Mouse (Mus musculus) embryonic facial prominence, embryonic 14.5 days (tissue): ENCODE data around the gene Sema4f. TPM values are rescaled to one million over a fixed set of nuclear protein-coding genes. Genes with fewer than 3 reads are reported as not detected.
A peak's percentile ranks its signal among the peaks of the same experiment; 100 is the strongest.

ENCODE experiments used
- ATAC-seq: fragments of 200-750 bp; cut with Nextera tagmentation; 2 replicates; pipeline ENCODE4 v1.8.0; 2017; ENCODE audit warnings: low read depth, moderate number of reproducible peaks, moderate TSS enrichment
- DNase-seq: peaks from one replicate; pipeline ENCODE4 v3.0.0-alpha.2; 2015; ENCODE audit warnings: low spot score
- H3K27ac ChIP-seq: fragments of 300-500 bp; sonication (generic); replicated peaks from 2 replicates; pipeline ENCODE4 v1.5.1; 2014; ENCODE audit warnings: low read depth, mild to moderate bottlenecking, low read length, moderate library complexity
- H3K27me3 ChIP-seq: fragments of 300-500 bp; sonication (generic); replicated peaks from 2 replicates; pipeline ENCODE4 v1.6.1; 2014; ENCODE audit warnings: low read length; ENCODE audit not compliant: control insufficient read depth, insufficient read depth
- H3K36me3 ChIP-seq: fragments of 300-500 bp; sonication (generic); 2 replicates; pipeline ENCODE4 v1.6.1; 2014; ENCODE audit warnings: low read length, mixed read lengths; ENCODE audit not compliant: control insufficient read depth, insufficient read depth
- H3K4me1 ChIP-seq: fragments of 300-500 bp; sonication (generic); 2 replicates; pipeline ENCODE4 v1.6.1; 2014; ENCODE audit warnings: antibody characterized with exemption, low read length; ENCODE audit not compliant: control insufficient read depth, insufficient read depth
- H3K4me2 ChIP-seq: fragments of 300-500 bp; sonication (generic); 2 replicates; pipeline ENCODE4 v1.6.1; 2014; ENCODE audit warnings: low read depth, mild to moderate bottlenecking, low read length, moderate library complexity, mixed read lengths
- H3K4me3 ChIP-seq: fragments of 300-500 bp; sonication (generic); 2 replicates; pipeline ENCODE4 v1.5.1; 2014; ENCODE audit warnings: low read depth, mild to moderate bottlenecking, low read length
- H3K9ac ChIP-seq: fragments of 300-500 bp; sonication (generic); 2 replicates; pipeline ENCODE4 v1.6.1; 2014; ENCODE audit warnings: low read depth, mild to moderate bottlenecking, low read length, moderate library complexity, mixed read lengths
- H3K9me3 ChIP-seq: fragments of 300-500 bp; sonication (generic); 2 replicates; pipeline ENCODE4 v1.6.1; 2016; ENCODE audit warnings: low read length; ENCODE audit not compliant: control insufficient read depth
- WGBS: fragments of 180-500 bp; shearing (Covaris S2); extraction: QIAGEN DNeasy Blood & Tissue Kit; methylation state at CpG from one replicate; pipeline ENCODE4 v1.1.7; 2014; 5-methylcytosine and 5-hydroxymethylcytosine counted together
- polyA plus RNA-seq: library from polyadenylated mRNA; unstranded; fragments of >200 nt; fragmentation: Nextera tagmentation; extraction: Ambion mirVana; gene quantifications from 2 replicates; pipeline ENCODE4 v1.2.1, GENCODE M21; 2014

The Sema4f gene
- polyA plus RNA-seq, 1 experiment from 2014 or later = 2.1 TPM

GRCm38 (mm10) chr6:82917778-82918129 is 21.8 kb downstream of the Sema4f start:
- H3K9me3 ChIP-seq = no peaks in the 10 kb centered on the region
- H3K27ac ChIP-seq = no peak overlapping the region
- no peak overlapping the region for H3K9ac ChIP-seq
- no peak overlapping the region for H3K4me2 ChIP-seq
- 20% methylated on average over 8 of the region's 8 CpGs for WGBS
- DNase-seq (peak; percentile 27), ATAC-seq (peak; percentile 73; the same call in 1 of the 2 replicates)
- no peaks in the 10 kb centered on the region for H3K27me3 ChIP-seq
- no peaks in the 10 kb centered on the region for H3K4me1 ChIP-seq
- no peak overlapping the region for H3K4me3 ChIP-seq
- no peaks in the 10 kb centered on the region for H3K36me3 ChIP-seq

DNA sequence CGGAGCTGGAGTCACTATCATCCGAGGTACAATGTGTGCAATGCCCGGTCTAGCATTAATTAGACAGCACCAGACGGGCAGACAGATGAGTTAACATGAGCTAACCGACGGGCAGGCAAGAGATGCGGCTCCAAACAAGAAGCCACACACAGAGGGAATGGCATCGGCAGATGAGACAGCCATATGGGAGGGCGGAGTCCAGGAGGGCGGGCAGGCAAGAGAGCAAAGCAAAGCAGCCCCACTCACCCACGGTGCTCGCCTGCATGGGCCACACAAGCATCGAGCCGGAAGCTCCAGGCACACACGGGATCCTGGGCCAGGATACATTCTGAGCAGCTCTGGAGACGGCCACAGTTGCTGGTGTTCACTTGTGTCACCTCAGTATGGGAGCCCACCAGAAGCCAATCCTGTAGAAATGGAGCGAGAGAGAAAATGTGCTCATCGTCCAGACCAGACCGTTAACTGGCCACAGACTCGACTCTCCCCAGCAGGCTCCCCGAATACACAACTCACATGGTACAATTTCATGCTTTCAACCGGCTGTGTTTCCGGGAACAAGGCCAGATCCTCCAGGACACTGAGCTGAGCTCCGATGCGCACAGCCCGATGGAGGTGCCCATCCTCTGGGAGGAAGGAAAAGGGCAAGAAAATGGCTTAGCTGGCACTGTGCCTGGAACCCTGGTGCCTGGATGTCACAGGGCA is 22.3 kb downstream of the Sema4f start:
- Histone ChIP-seq H3K9me3 (no peaks in the 10 kb centered on the region), H3K9ac (no peak overlapping the region), H3K4me1 (no peaks in the 10 kb centered on the region), H3K27ac (no peak overlapping the region), H3K4me3 (no peak overlapping the region), H3K27me3 (no peaks in the 10 kb centered on the region), H3K36me3 (no peaks in the 10 kb centered on the region), H3K4me2 (no peak overlapping the region)
- 71% methylated on average over 26 of the region's 26 CpGs for WGBS
- peak; percentile 60 for ATAC-seq
- peak; percentile 36 for DNase-seq

GRCm38 (mm10) chr6:82916459-82916858 is 23.1 kb downstream of the Sema4f start:
- ATAC-seq = no peak
- Histone ChIP-seq H3K27ac (no peak overlapping the region), H3K9me3 (no peaks in the 10 kb centered on the region), H3K4me3 (no peak overlapping the region), H3K27me3 (no peaks in the 10 kb centered on the region), H3K4me1 (no peaks in the 10 kb centered on the region), H3K36me3 (no peaks in the 10 kb centered on the region), H3K9ac (no peak overlapping the region), H3K4me2 (no peak overlapping the region)
- WGBS = 87% methylated on average over 4 of the region's 4 CpGs
- DNase-seq = no peak

DNA sequence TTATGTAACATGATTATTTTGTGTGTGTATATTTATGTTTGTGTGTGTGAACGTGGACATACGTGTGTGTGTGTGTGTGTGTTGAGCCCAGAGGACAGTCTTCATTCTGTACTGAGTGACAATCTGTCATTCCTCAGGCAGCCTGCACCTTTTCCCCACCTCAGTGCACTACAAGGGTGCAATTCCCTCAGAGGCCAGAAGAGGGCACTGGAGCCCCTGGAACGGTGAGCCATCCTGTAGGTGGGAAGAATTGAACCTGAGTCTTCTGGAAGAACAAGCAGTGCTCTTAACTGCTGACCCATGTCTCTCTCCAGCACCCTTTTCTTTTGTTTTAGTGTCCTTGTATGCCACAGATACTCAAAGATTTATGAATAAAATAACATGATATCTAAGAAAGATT is 23.7 kb downstream of the Sema4f start:
- Histone ChIP-seq H3K27me3 (no peaks in the 10 kb centered on the region), H3K9me3 (no peaks in the 10 kb centered on the region), H3K36me3 (no peaks in the 10 kb centered on the region), H3K4me1 (no peaks in the 10 kb centered on the region), H3K27ac (no peak overlapping the region), H3K4me3 (no peak overlapping the region), H3K4me2 (no peak overlapping the region), H3K9ac (no peak overlapping the region)
- WGBS = 22% methylated on average over 3 of the region's 3 CpGs
- ATAC-seq (no peak), DNase-seq (no peak)

- Histone ChIP-seq H3K4me2 (no peak overlapping the region), H3K4me1 (no peaks in the 10 kb centered on the region), H3K9me3 (no peaks in the 10 kb centered on the region), H3K9ac (no peak overlapping the region), H3K27me3 (no peaks in the 10 kb centered on the region), H3K27ac (no peak overlapping the region), H3K4me3 (no peak overlapping the region), H3K36me3 (no peaks in the 10 kb centered on the region)
- ATAC-seq (no peak), DNase-seq (no peak)
- WGBS = 72% methylated on average over 25 of the region's 28 CpGs
Observed at GRCm38 (mm10) chr6:82913336-82914247, 26.0 kb downstream of the Sema4f start.

DNA sequence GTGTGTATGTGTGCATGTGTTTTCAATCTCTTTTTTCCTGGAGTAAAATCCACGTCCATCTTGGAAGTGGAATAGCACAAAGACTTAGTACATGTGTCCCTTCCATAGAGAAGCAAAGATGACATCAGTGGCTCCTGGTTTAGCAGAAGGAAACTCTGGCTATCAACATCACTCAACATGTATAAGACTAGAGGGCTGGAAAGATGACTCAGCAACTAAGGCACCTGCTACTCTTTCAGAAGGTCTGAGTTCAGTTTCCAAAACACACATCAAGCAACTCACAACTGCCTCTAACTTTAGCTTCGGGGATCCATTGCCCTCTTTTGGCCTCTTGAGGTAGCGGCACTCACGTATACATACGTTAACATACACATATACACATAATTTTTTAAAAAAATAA is 28.3 kb downstream of the Sema4f start:
- no peak overlapping the region for H3K4me3 ChIP-seq
- WGBS = 81% methylated on average over 5 of the region's 5 CpGs
- H3K9ac ChIP-seq = no peak overlapping the region

GRCm38 (mm10) chr6:82909136-82909855 is 30.3 kb downstream of the Sema4f start:
- Histone ChIP-seq H3K4me1 (no peaks in the 10 kb centered on the region), H3K27me3 (no peaks in the 10 kb centered on the region), H3K4me3 (no peak overlapping the region), H3K4me2 (no peak overlapping the region), H3K36me3 (no peaks in the 10 kb centered on the region), H3K9ac (no peak overlapping the region), H3K9me3 (no peaks in the 10 kb centered on the region), H3K27ac (no peak overlapping the region)
- DNase-seq = peak; percentile 68
- 55% methylated on average over 14 of the region's 14 CpGs for WGBS
- peak; percentile 53; the same call in 1 of the 2 replicates for ATAC-seq

More for the DNA sequence above, 28.3 kb downstream of the Sema4f start:
- no peak overlapping the region for H3K4me2 ChIP-seq
- no peaks in the 10 kb centered on the region for H3K4me1 ChIP-seq
- H3K27ac ChIP-seq = no peak overlapping the region
- ATAC-seq (no peak), DNase-seq (no peak)
- no peaks in the 10 kb centered on the region for H3K27me3 ChIP-seq
- H3K36me3 ChIP-seq = no peaks in the 10 kb centered on the region
- no peaks in the 10 kb centered on the region for H3K9me3 ChIP-seq

- DNase-seq (no peak), ATAC-seq (no peak)
- WGBS = 75% methylated on average over 8 of the region's 8 CpGs
- Histone ChIP-seq H3K36me3 (no peaks in the 10 kb centered on the region), H3K27ac (no peak overlapping the region), H3K27me3 (no peaks in the 10 kb centered on the region), H3K9ac (no peak overlapping the region), H3K9me3 (no peaks in the 10 kb centered on the region), H3K4me3 (no peak overlapping the region), H3K4me2 (no peak overlapping the region), H3K4me1 (no peaks in the 10 kb centered on the region)
Observed at GRCm38 (mm10) chr6:82908034-82908433, 31.5 kb downstream of the Sema4f start.
